Mouse (Mus musculus) stomach, embryonic 14.5 days (tissue): ENCODE data around the gene Hs6st1. TPM values are rescaled to one million over a fixed set of nuclear protein-coding genes. Genes with fewer than 3 reads are reported as not detected.

Experiments
- ATAC-seq: fragments of 200-750 bp; cut with Nextera tagmentation; 2 replicates; pipeline ENCODE4 v1.8.0; 2017; ENCODE audit warnings: low read depth, moderate TSS enrichment; ENCODE audit not compliant: insufficient number of reproducible peaks, insufficient read depth, low FRiP score
- H3K27ac ChIP-seq: fragments of 300-500 bp; sonication (generic); 2 replicates; pipeline ENCODE4 v1.5.1; 2014; ENCODE audit warnings: mild to moderate bottlenecking, low read length, moderate library complexity, mixed read lengths
- H3K27me3 ChIP-seq: fragments of 300-500 bp; sonication (generic); 2 replicates; pipeline ENCODE4 v1.6.1; 2014; ENCODE audit warnings: low read length, control low read depth, mixed read lengths; ENCODE audit not compliant: control insufficient read depth, insufficient read depth
- H3K36me3 ChIP-seq: fragments of 300-500 bp; sonication (generic); 2 replicates; pipeline ENCODE4 v1.6.1; 2014; ENCODE audit warnings: mild to moderate bottlenecking, control low read depth, low read length, moderate library complexity, mixed read lengths; ENCODE audit not compliant: control insufficient read depth, insufficient read depth
- H3K4me1 ChIP-seq: fragments of 300-500 bp; sonication (generic); 2 replicates; pipeline ENCODE4 v1.6.1; 2014; ENCODE audit warnings: low read length, control low read depth, mixed read lengths; ENCODE audit not compliant: control insufficient read depth, insufficient read depth
- H3K4me2 ChIP-seq: fragments of 300-500 bp; sonication (generic); replicated peaks from 2 replicates; pipeline ENCODE4 v1.6.1; 2014; ENCODE audit warnings: low read depth, low read length, control low read depth
- H3K4me3 ChIP-seq: fragments of 300-500 bp; sonication (generic); 2 replicates; pipeline ENCODE4 v1.5.1; 2014; ENCODE audit warnings: low read depth, low read length, control low read depth
- H3K9ac ChIP-seq: fragments of 300-500 bp; sonication (generic); replicated peaks from 2 replicates; pipeline ENCODE4 v1.6.1; 2014; ENCODE audit warnings: low read depth, mild to moderate bottlenecking, control low read depth, low read length, moderate library complexity, mixed read lengths
- H3K9me3 ChIP-seq: fragments of 300-500 bp; sonication (generic); 2 replicates; pipeline ENCODE4 v1.6.1; 2016; ENCODE audit warnings: low read depth, low read length, control low read depth; ENCODE audit not compliant: control insufficient read depth
- WGBS: fragments of 180-500 bp; shearing (Covaris S2); extraction: QIAGEN DNeasy Blood & Tissue Kit; methylation state at CpG from one replicate; pipeline ENCODE4 v1.1.7; 2014; 5-methylcytosine and 5-hydroxymethylcytosine counted together
- polyA plus RNA-seq: library from polyadenylated mRNA; unstranded; fragments of >200 nt; fragmentation: Nextera tagmentation; extraction: Ambion mirVana; gene quantifications from 2 replicates; pipeline ENCODE4 v1.2.1, GENCODE M21; 2014

Hs6st1 gene
- polyA plus RNA-seq, 1 experiment from 2014 or later, result 8.0 TPM

DNA sequence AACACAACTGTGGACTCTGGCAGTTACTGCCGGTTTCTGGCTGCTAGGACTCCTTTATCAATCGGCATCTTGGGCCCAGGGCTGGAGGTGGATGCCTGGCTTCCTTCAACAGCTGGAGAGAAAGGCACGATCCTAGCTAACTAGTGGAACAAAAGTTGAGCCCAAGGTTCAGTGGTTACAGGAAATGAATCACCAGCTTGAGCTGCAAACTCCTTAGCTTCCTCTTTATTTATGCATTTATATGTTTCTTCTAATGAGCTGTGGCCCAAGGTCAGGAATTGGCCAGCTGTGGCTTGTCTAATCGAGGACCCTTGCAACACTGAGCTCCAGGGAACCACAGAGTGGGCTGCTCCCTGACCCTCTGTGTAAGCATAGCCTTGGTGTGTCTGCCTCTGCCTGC is 60.9 kb downstream of the Hs6st1 start:
- Histone ChIP-seq H3K36me3 (no peaks in the 10 kb centered on the region), H3K9ac (no peak overlapping the region), H3K4me3 (no peak overlapping the region), H3K27ac (no peak overlapping the region), H3K9me3 (no peaks in the 10 kb centered on the region; the same call in 1 of the 2 replicates), H3K4me1 (peaks cover 10% of the 10 kb centered on the region; the same call in 1 of the 2 replicates), H3K27me3 (no peaks in the 10 kb centered on the region), H3K4me2 (no peak overlapping the region)
- WGBS, result 25% methylated on average over 4 of the region's 4 CpGs
- ATAC-seq, result peak; percentile 50; the same call in 1 of the 2 replicates

DNA sequence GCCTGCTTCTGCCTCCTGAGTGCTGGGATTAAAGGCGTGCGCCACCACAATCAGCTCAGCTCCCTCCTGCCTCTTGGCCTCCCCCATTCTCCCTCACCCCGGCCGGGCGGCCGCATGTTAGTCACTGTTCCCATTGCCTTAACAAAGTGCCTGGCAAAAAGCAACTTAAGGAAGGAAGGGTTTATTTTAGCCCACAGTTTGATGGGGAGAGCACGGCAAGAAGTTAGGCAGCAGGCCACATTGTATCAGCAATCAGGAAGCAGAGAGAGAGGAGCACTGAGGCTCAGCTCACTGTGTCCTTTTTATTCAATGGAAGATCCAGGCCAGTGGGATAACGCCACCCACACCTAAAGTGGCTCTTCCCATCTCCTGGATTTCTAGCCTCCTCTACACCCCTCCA is 61.7 kb downstream of the Hs6st1 start:
- 93% methylated on average over 8 of the region's 8 CpGs for WGBS
- H3K9me3 ChIP-seq, result no peaks in the 10 kb centered on the region
- no peaks in the 10 kb centered on the region for H3K36me3 ChIP-seq
- H3K27me3 ChIP-seq, result no peaks in the 10 kb centered on the region
- ATAC-seq, result no peak
- no peak overlapping the region for H3K9ac ChIP-seq
- peaks cover 10% of the 10 kb centered on the region; the same call in 1 of the 2 replicates for H3K4me1 ChIP-seq
- no peak overlapping the region for H3K4me2 ChIP-seq
- H3K4me3 ChIP-seq, result no peak overlapping the region
- H3K27ac ChIP-seq, result no peak overlapping the region

DNA sequence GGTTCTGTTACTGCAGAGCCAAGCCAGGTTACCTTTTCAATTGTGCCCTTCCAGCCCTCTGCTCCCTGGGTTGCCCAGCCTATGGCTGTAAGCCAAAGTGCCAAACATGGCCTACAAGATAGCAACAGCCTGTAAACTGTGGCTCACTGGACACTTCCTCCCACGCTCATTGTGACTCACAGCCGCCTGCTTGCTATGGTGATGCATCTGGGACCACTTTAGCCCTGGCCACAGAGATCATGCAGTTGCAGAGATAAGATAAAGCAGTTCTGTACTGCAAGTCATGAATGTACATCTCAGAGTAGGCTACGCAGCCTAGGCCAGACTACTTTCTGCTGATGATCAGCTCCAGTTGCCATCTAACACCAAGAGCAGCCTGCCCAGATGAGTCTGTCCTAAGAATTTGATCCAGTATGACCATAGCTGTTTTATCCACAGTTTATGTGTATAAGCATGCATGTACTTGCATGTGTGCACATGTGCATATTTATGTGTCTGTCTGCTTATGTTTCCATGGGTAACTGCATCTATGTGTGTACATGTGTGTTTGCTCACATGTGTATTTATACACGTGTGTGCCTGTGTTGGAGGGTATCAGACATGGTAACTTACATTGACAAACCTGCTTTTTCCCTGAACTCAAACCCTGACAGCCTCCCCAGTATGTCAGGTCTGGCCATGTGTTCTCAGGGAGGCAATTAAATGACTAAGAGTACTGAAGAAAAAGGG is 62.3 kb downstream of the Hs6st1 start:
- no peak overlapping the region for H3K27ac ChIP-seq
- WGBS, result 84% methylated on average over 4 of the region's 4 CpGs
- 0 out of 2 replicates have a peak, but pooled peaks cover 5% of the 10 kb centered on the region for H3K4me1 ChIP-seq
- no peak for ATAC-seq
- no peaks in the 10 kb centered on the region for H3K27me3 ChIP-seq
- no peaks in the 10 kb centered on the region for H3K36me3 ChIP-seq
- no peak overlapping the region for H3K4me3 ChIP-seq
- no peaks in the 10 kb centered on the region for H3K9me3 ChIP-seq
- no peak overlapping the region for H3K9ac ChIP-seq
- no peak overlapping the region for H3K4me2 ChIP-seq

DNA sequence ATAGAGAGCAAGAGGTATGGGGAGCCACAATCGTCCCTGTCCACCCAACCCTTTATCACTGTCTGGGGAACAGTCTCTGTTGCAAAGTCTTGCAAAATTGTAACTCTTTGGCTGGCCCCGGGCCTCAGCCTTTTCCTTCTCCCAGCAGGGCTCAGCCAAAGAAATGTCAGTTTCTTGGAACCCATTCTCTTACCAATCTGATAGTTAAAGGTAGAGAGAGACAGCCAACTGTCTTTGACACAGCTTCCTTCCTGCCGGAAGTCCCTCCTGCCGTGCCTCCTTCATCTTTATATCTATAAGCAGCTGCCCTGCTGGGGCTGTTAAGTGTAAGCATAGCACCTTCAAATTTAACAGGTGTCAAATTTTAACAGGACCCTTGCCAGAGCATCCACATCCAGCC is 63.0 kb downstream of the Hs6st1 start:
- no peaks in the 10 kb centered on the region for H3K36me3 ChIP-seq
- no peaks in the 10 kb centered on the region for H3K9me3 ChIP-seq
- H3K4me2 ChIP-seq, result no peak overlapping the region
- ATAC-seq, result no peak
- no peak overlapping the region for H3K4me3 ChIP-seq
- H3K27me3 ChIP-seq, result no peaks in the 10 kb centered on the region
- WGBS, result 54% methylated on average over 4 of the region's 4 CpGs
- H3K9ac ChIP-seq, result no peak overlapping the region
- H3K4me1 ChIP-seq, result 0 out of 2 replicates have a peak, but pooled peaks cover 5% of the 10 kb centered on the region
- no peak overlapping the region for H3K27ac ChIP-seq

DNA sequence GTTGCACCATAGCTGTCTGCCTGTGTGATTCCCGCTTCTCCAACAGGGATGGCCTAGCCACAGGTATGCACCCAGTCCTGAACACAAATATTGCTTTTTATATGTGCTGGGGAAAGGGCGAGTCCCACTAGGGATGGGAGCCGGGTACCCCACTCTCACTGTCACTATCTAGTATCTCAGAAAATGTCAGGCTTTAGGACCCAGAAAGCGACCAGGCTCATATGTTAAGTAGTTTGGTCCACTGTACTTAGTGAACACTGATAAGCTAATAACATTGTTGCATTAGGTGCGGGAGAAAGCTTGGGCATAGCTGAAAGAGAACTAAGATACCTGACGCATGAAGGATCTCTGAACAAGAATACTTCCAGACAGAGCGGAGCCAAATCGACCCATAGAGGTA is 63.6 kb downstream of the Hs6st1 start:
- Histone ChIP-seq H3K4me2 (no peak overlapping the region), H3K27ac (no peak overlapping the region), H3K9me3 (no peaks in the 10 kb centered on the region), H3K27me3 (no peaks in the 10 kb centered on the region), H3K4me1 (0 out of 2 replicates have a peak, but pooled peaks cover 5% of the 10 kb centered on the region), H3K36me3 (no peaks in the 10 kb centered on the region), H3K4me3 (no peak overlapping the region), H3K9ac (no peak overlapping the region)
- 61% methylated on average over 8 of the region's 8 CpGs for WGBS
- ATAC-seq, result no peak

DNA sequence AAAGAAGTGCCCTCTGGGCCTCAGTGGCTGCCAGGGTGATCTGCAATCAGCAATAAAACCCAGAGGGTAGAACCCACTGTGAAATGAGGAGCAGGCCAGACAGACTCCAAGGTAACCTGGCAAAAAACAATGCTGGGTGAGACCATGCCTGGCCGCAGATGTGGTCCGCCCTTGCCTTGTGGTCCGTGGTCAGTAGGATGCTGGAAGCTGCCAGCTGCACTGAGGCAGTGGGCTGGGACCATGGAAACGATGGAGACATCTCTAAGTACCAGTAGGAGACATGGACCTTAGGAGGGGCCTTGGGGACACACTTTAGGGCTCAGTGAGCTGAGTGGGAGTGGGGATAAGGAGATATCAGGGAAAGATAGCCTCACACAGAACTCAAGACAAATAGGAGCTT is 64.0 kb downstream of the Hs6st1 start:
- Histone ChIP-seq H3K36me3 (no peaks in the 10 kb centered on the region), H3K9me3 (no peaks in the 10 kb centered on the region), H3K4me2 (no peak overlapping the region), H3K27ac (no peak overlapping the region), H3K27me3 (no peaks in the 10 kb centered on the region), H3K9ac (no peak overlapping the region), H3K4me3 (no peak overlapping the region), H3K4me1 (0 out of 2 replicates have a peak, but pooled peaks cover 5% of the 10 kb centered on the region)
- WGBS, result 66% methylated on average over 4 of the region's 4 CpGs
- ATAC-seq, result no peak

DNA sequence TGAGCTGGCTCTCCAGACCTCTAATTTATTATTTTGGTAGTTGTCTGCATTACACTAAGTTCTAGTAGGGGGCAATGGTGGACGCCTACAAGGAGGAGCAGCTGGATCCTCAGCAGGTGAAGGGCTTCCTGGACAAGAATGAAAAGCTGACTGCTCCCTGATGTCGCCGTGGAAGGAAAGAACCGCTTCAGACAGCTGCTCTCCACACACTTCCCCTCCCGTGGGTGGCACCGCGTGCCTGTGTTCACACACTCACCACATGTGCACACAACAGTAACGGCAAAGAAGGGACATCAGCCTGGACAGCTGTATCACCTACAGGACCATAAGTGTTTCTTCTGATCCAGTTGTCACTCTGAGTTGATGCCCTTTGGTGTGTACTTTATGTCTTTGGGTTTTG is 64.8 kb downstream of the Hs6st1 start:
- no peak overlapping the region for H3K4me2 ChIP-seq
- H3K4me1 ChIP-seq, result 0 out of 2 replicates have a peak, but pooled peaks cover 5% of the 10 kb centered on the region
- 75% methylated on average over 8 of the region's 8 CpGs for WGBS
- no peak overlapping the region for H3K9ac ChIP-seq
- H3K27ac ChIP-seq, result no peak overlapping the region
- H3K4me3 ChIP-seq, result no peak overlapping the region
- no peaks in the 10 kb centered on the region for H3K27me3 ChIP-seq
- no peaks in the 10 kb centered on the region for H3K36me3 ChIP-seq
- no peaks in the 10 kb centered on the region for H3K9me3 ChIP-seq
- ATAC-seq, result no peak

DNA sequence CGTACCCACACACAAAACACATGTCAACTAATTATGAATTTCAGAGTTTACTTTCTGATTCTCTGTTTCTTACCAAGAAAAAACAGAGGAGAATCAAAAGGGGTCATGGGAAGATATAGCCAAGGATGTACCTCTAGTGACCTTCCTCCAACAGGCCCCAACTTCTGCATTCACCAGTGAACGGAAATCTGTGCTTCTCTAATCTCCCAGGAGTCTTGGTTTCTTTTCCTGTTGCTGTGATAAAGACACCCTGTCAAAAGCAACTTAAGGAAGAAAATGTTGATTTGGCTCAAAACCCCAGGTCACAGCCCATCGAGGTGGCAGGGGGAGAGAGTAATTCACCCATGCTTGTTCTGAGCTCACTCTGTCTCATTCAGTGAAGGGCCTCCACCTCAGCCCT is 65.4 kb downstream of the Hs6st1 start:
- Histone ChIP-seq H3K4me2 (no peak overlapping the region), H3K4me1 (0 out of 2 replicates have a peak, but pooled peaks cover 5% of the 10 kb centered on the region), H3K36me3 (no peaks in the 10 kb centered on the region), H3K27me3 (no peaks in the 10 kb centered on the region), H3K9me3 (no peaks in the 10 kb centered on the region), H3K9ac (no peak overlapping the region), H3K4me3 (no peak overlapping the region), H3K27ac (no peak overlapping the region)
- ATAC-seq, result no peak
- 66% methylated on average over 3 of the region's 3 CpGs for WGBS

DNA sequence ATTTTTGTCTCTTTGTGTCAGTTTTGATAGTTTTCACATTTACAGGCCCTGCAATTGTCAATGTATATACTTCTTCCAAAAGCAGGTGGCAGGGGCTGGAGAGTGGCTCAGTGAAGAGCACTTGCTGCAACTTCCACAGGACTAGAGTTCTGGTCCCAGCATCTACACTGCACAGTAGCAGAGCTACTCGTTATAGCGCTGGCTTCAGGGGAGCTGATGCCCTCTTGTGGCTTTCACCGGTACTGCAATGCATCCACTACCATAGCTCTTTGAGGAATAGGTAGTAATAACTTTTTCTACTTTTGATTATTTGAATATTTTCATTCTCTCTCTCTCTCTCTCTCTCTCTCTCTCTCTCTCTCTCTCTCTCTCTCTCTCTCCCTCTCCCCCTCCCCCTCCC is 66.4 kb downstream of the Hs6st1 start:
- Histone ChIP-seq H3K27ac (no peak overlapping the region), H3K4me1 (no peaks in the 10 kb centered on the region), H3K9ac (no peak overlapping the region), H3K9me3 (no peaks in the 10 kb centered on the region), H3K36me3 (no peaks in the 10 kb centered on the region), H3K4me3 (no peak overlapping the region), H3K4me2 (no peak overlapping the region), H3K27me3 (no peaks in the 10 kb centered on the region)
- 0% methylated on average over 3 of the region's 3 CpGs for WGBS
- ATAC-seq, result no peak
